Mouse (Mus musculus) brain, adult 2 months (tissue): ENCODE data around the gene Pip5k1c.

ENCODE experiments used
- DNase-seq: peaks from one replicate; pipeline ENCODE4 v3.0.0; 2011; ENCODE audit warnings: low read depth, low spot score

Gene Pip5k1c

GRCm38 (mm10) chr10:81366477-81367206 lies 73.9 kb downstream of the Pip5k1c start:
- no peak for DNase-seq

GRCm38 (mm10) chr10:81367207-81367495 lies 74.4 kb downstream of the Pip5k1c start:
- no peak for DNase-seq
